Mouse (Mus musculus) bone marrow macrophage, adult 2 months (primary cell): Measurements from ENCODE around the gene Gm5105.

Experiments
- CTCF ChIP-seq: IDR thresholded peaks from 2 replicates; pipeline ENCODE4 v1.5.1; 2012; ENCODE audit warnings: low read depth, mild to moderate bottlenecking, low read length, moderate library complexity
- POLR2A ChIP-seq: IDR thresholded peaks from 2 replicates; pipeline ENCODE4 v1.6.1; 2012; ENCODE audit warnings: mild to moderate bottlenecking, low read depth, low read length, borderline replicate concordance

- no peak for TF ChIP-seq CTCF
- no peak for TF ChIP-seq POLR2A
Observed at GRCm38 (mm10) chr3:138103690-138104089, 36.5 kb upstream of the Gm5105 start.
